Comparison of ENCODE assay signal across 19 mouse cellular contexts in the genomic region with DNA sequence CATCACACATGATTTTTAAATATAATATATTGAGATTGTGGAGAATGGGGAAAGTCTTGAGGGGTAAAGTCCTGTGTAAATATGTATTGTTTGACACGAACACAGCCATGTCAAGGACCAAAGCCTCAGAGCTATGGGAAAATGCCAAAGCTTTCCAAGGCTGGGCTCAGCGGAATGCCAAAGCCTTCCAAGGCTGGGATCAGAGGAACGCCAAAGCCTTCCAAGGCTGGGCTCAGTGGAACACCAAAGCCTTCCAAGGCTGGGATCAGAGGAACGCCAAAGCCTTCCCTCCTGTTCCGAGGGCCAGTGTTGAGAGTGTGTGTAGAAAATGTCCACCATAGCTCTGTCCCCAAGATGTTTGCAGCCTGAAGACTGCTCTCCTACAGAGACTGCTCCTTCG. TPM values are rescaled to one million over a fixed set of nuclear protein-coding genes. Genes with fewer than 3 reads are reported as not detected.
DNase-seq lines count a peak whose midpoint lies in the region; ATAC-seq and TF ChIP-seq lines count a peak whose summit lies in the region.
"Had no signal": no experiment of that assay in that cellular context is flagged by ENCODE, and none has a peak within 500 bp of the region (broad histone marks: within the 10 kb centered on the region; RNA-seq: fewer than 3 reads in every experiment).

No protein-coding gene starts in this region.

- 0 out of 2 replicates have a peak, but pooled peaks have one; percentile 11 for ATAC-seq in frontal cortex, adult (ENCODE audit: low TSS enrichment)
- no peak for ATAC-seq in stomach, postnatal 0 days (ENCODE audit: low FRiP score, low TSS enrichment)
- ATAC-seq: CD4-positive, CD25-positive, alpha-beta regulatory T cell, adult 4 months; forebrain, embryonic 14.5 days had no signal

- DNase-seq in frontal cortex, postnatal 10 days (ENCODE audit: low spot score in 2 of 2) = no peak
- DNase-seq in layer of hippocampus, adult 2 months (ENCODE audit: low spot score in 2 of 2) = no peak
- no peak for DNase-seq in layer of hippocampus, adult 8-10 months (ENCODE audit: low spot score in 2 of 2)
- peak; percentile 53 for DNase-seq in adrenal gland, postnatal 14 days
- no peak for DNase-seq in stomach, postnatal 0 days (ENCODE audit: low spot score)
- DNase-seq in kidney, adult 9 months = no peak

- H3K36me3 ChIP-seq in stomach, postnatal 0 days (ENCODE audit: control insufficient read depth, insufficient read depth, low read length) = peaks cover 8% of the 10 kb centered on the region

- no peaks in the 10 kb centered on the region for H3K27me3 ChIP-seq in stomach, postnatal 0 days (ENCODE audit: control insufficient read depth, insufficient read depth, low read length)
- H3K27me3 ChIP-seq: embryonic facial prominence, embryonic 12.5 days; hindbrain, embryonic 15.5 days; limb, embryonic 13.5 days; lung, embryonic 15.5 days; midbrain, embryonic 15.5 days; neural tube, embryonic 15.5 days had no signal

- no peak overlapping the region for H3K4me3 ChIP-seq in layer of hippocampus, adult 2 months
- H3K4me3 ChIP-seq in stomach, postnatal 0 days (ENCODE audit: low read depth, low read length) = no peak overlapping the region
- H3K4me3 ChIP-seq: embryonic facial prominence, embryonic 12.5 days; hindbrain, embryonic 10.5 days; hindbrain, embryonic 15.5 days; limb, embryonic 13.5 days; lung, embryonic 15.5 days; midbrain, embryonic 10.5 days; midbrain, embryonic 15.5 days; neural tube, embryonic 15.5 days had no signal

- no peaks in the 10 kb centered on the region for H3K9me3 ChIP-seq in stomach, postnatal 0 days (ENCODE audit: control insufficient read depth, low read length)
- H3K9me3 ChIP-seq: embryonic facial prominence, embryonic 12.5 days; hindbrain, embryonic 10.5 days; hindbrain, embryonic 15.5 days; limb, embryonic 13.5 days; lung, embryonic 15.5 days; midbrain, embryonic 10.5 days; midbrain, embryonic 15.5 days; neural tube, embryonic 15.5 days had no signal

- no peak overlapping the region for H3K9ac ChIP-seq in stomach, postnatal 0 days (ENCODE audit: low read length)
- H3K9ac ChIP-seq: embryonic facial prominence, embryonic 12.5 days; hindbrain, embryonic 15.5 days; limb, embryonic 13.5 days; lung, embryonic 15.5 days; midbrain, embryonic 15.5 days; neural tube, embryonic 15.5 days had no signal

- H3K4me1 ChIP-seq in stomach, postnatal 0 days (replicated peaks; ENCODE audit: control insufficient read depth, insufficient read depth) = no peaks in the 10 kb centered on the region
- H3K4me1 ChIP-seq: embryonic facial prominence, embryonic 12.5 days; hindbrain, embryonic 15.5 days; limb, embryonic 13.5 days; lung, embryonic 15.5 days; midbrain, embryonic 15.5 days; neural tube, embryonic 15.5 days had no signal

- H3K4me2 ChIP-seq in stomach, postnatal 0 days (replicated peaks; ENCODE audit: low read depth) = no peak overlapping the region
- H3K4me2 ChIP-seq: embryonic facial prominence, embryonic 12.5 days; heart, embryonic 11.5 days; hindbrain, embryonic 15.5 days; limb, embryonic 13.5 days; liver, embryonic 11.5 days; lung, embryonic 15.5 days; midbrain, embryonic 15.5 days; neural tube, embryonic 15.5 days had no signal

- H3K27ac ChIP-seq in layer of hippocampus, adult 2 months = peak overlapping the region; percentile 33; the same call in 1 of the 2 replicates
- H3K27ac ChIP-seq in stomach, postnatal 0 days (replicated peaks) = 0 out of 2 replicates have a peak overlapping the region, but pooled peaks have one; percentile 18
- H3K27ac ChIP-seq: embryonic facial prominence, embryonic 12.5 days; hindbrain, embryonic 10.5 days; hindbrain, embryonic 15.5 days; limb, embryonic 13.5 days; lung, embryonic 15.5 days; midbrain, embryonic 10.5 days; midbrain, embryonic 15.5 days; neural tube, embryonic 15.5 days had no signal

- 63% methylated on average over 6 of the region's 6 CpGs for WGBS in stomach, postnatal 0 days

- no peak for TF ChIP-seq CTCF in layer of hippocampus, adult 2 months (conservative IDR thresholded peaks at IDR 0.05)
- no peak for TF ChIP-seq CTCF in stomach, postnatal 0 days (IDR thresholded peaks at IDR 0.05; ENCODE audit: low read depth)

- no peak for TF ChIP-seq EP300 in stomach, postnatal 0 days (optimal IDR thresholded peaks at IDR 0.05)

RNA-seq across cellular contexts. Expression of a gene that starts 28.1 kb away (rescaled TPM):
- 10 to 100 TPM; 28.8 to 30.5 TPM for total RNA-seq in layer of hippocampus, adult 2 months (2021)
- 10 to 100 TPM; 26.4 to 35.2 (median 29.1) TPM for total RNA-seq in layer of hippocampus, adult 8-10 months (2022)
- 35.2 and 43.1 TPM in 2 replicates for total RNA-seq in adrenal gland, postnatal 14 days (2021)
- 30.1 and 31.0 TPM in 2 replicates for polyA plus RNA-seq in stomach, postnatal 0 days (2015; fragmentation: Nextera tagmentation; extraction: Ambion mirVana)

RNA-seq across cellular contexts. Expression of a gene that starts 28.2 kb away (rescaled TPM):
- total RNA-seq in layer of hippocampus, adult 2 months (2021) = 10 to 100 TPM; 23.2 to 26.3 TPM
- 10 to 100 TPM; 23.5 to 32.8 (median 26.8) TPM for total RNA-seq in layer of hippocampus, adult 8-10 months (2022)
- 52.0 and 54.7 TPM in 2 replicates for total RNA-seq in adrenal gland, postnatal 14 days (2021)
- polyA plus RNA-seq in stomach, postnatal 0 days (2015; fragmentation: Nextera tagmentation; extraction: Ambion mirVana) = 29.9 and 30.8 TPM in 2 replicates
